Mouse (Mus musculus) layer of hippocampus, adult 9-11 months (tissue): ENCODE measurements around the gene Gm28510.
"Not testable (repeated sequence)": the region's sequence is repeated elsewhere in the genome, so short reads cannot be mapped to it uniquely, and the experiment has no call there.

ENCODE experiments used
- DNase-seq: peaks from one replicate; pipeline ENCODE4 v3.0.0; 2022

The Gm28510 gene

GRCm38 (mm10) chrY:10412437-10412836 lies at the start of gene Gm28510:
TSS of gene Gm28510 (plus strand) at chrY:10412737.
- not testable (repeated sequence) for DNase-seq
